Mouse (Mus musculus) neural tube, embryonic 14.5 days (tissue): ENCODE measurements at regions not wholly inside any gene's neighbourhood (a gene's known extent, or its start where the extent isn't known, plus 50 kb on each side); places are given as distances from the start of the nearest gene placed in this dataset.

Experiments used
- ATAC-seq: fragments of 200-750 bp; cut with Nextera tagmentation; 2 replicates; pipeline ENCODE4 v1.8.0; 2017; ENCODE audit warnings: low read depth, mild to moderate bottlenecking, moderate TSS enrichment, moderate library complexity
- H3K27ac ChIP-seq: fragments of 300-500 bp; sonication (generic); 2 replicates; pipeline ENCODE4 v1.5.1; 2014; ENCODE audit warnings: low read depth, mild to moderate bottlenecking, control low read depth, low read length, moderate library complexity, mixed read lengths
- H3K27me3 ChIP-seq: fragments of 300-500 bp; sonication (generic); 2 replicates; pipeline ENCODE4 v1.6.1; 2014; ENCODE audit warnings: low read length; ENCODE audit not compliant: control insufficient read depth, insufficient read depth
- H3K36me3 ChIP-seq: fragments of 300-500 bp; sonication (generic); 2 replicates; pipeline ENCODE4 v1.6.1; 2014; ENCODE audit warnings: low read length, mixed read lengths; ENCODE audit not compliant: control insufficient read depth, insufficient read depth
- H3K4me1 ChIP-seq: fragments of 300-500 bp; sonication (generic); 2 replicates; pipeline ENCODE4 v1.6.1; 2014; ENCODE audit warnings: low read length; ENCODE audit not compliant: control insufficient read depth, insufficient read depth
- H3K4me2 ChIP-seq: fragments of 300-500 bp; sonication (generic); 2 replicates; pipeline ENCODE4 v1.6.1; 2014; ENCODE audit warnings: mild to moderate bottlenecking, low read depth, low read length, control low read depth
- H3K4me3 ChIP-seq: fragments of 300-500 bp; sonication (generic); 2 replicates; pipeline ENCODE4 v1.5.1; 2014; ENCODE audit warnings: low read depth, low read length, control low read depth, mixed read lengths
- H3K9ac ChIP-seq: fragments of 300-500 bp; sonication (generic); replicated peaks from 2 replicates; pipeline ENCODE4 v1.6.1; 2014; ENCODE audit warnings: low read depth, mild to moderate bottlenecking, control low read depth, low read length, mixed read lengths
- H3K9me3 ChIP-seq: fragments of 300-500 bp; sonication (generic); 2 replicates; pipeline ENCODE4 v1.6.1; 2016; ENCODE audit warnings: low read length; ENCODE audit not compliant: control insufficient read depth
- WGBS: fragments of 180-500 bp; shearing (Covaris S2); extraction: QIAGEN DNeasy Blood & Tissue Kit; methylation state at CpG from one replicate; pipeline ENCODE4 v1.1.7; 2014; 5-methylcytosine and 5-hydroxymethylcytosine counted together

DNA sequence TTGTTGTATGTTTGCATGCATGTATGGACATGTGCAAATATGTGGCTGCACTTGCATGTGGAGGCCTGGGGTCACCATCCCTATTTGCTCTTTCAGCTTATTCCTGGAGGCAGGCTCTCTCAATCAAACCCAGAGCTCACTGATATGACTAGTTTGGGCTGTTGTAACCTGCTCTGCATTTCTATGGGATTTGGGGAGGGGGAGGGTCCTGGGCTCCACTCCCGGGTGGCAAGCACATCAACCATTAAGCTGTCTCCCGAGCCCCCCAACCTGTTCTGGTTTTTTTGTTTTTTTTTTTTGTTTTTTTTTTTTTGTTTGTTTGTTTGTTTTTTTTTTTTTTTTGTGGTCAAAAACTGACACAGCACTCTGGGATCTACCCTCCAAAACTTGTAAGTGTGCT, 386.5 kb downstream of the Med13l start:
- no peaks in the 10 kb centered on the region for H3K9me3 ChIP-seq
- no peak overlapping the region for H3K4me3 ChIP-seq
- H3K36me3 ChIP-seq, result no peaks in the 10 kb centered on the region
- no peaks in the 10 kb centered on the region for H3K27me3 ChIP-seq
- H3K4me1 ChIP-seq, result peaks cover 4% of the 10 kb centered on the region; the same call in 1 of the 2 replicates
- H3K9ac ChIP-seq, result no peak overlapping the region
- WGBS, result 23% methylated on average over 2 of the region's 2 CpGs
- no peak for ATAC-seq
- H3K27ac ChIP-seq, result no peak overlapping the region
- H3K4me2 ChIP-seq, result no peak overlapping the region

DNA sequence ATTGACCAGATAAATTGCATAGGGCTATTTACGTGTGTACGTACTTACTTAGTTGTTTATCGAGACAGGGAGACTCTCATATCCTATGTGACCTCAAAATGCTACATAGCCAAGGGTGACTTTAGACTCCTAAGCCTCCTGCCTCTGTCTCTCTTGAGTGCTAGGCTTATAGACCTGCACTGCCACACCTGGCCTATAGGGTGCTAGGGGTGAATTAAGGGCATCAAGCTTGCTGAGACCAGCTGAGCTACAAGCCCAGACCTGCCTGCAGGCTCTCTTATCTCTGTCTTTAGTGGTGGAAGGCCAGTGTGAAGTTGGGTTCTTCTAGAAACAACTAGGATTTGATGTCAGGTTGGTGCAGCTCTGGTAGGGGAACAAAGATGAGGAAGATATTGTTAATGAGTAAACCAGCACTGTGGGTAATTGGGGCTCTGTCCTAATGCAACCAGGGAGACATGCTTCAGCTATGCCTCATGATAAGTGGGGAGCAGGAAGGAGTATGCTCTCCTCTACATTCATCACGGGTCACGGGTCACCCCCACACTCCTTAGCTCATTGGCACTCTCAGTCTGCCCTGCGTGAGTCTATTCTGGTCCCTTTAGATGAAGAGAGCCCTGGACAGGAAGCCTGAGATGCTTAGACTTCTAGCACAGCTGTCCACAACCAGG, 387.8 kb downstream of the Med13l start:
- Histone ChIP-seq H3K9ac (no peak overlapping the region), H3K4me1 (peaks cover 4% of the 10 kb centered on the region; the same call in 1 of the 2 replicates), H3K36me3 (no peaks in the 10 kb centered on the region), H3K4me2 (no peak overlapping the region), H3K27me3 (no peaks in the 10 kb centered on the region), H3K9me3 (no peaks in the 10 kb centered on the region), H3K4me3 (no peak overlapping the region), H3K27ac (no peak overlapping the region)
- ATAC-seq, result no peak
- 91% methylated on average over 6 of the region's 6 CpGs for WGBS

GRCm38 (mm10) chr5:118951067-118951466, 390.6 kb downstream of the Med13l start:
- Histone ChIP-seq H3K4me1 (no peaks in the 10 kb centered on the region), H3K4me2 (no peak overlapping the region), H3K4me3 (no peak overlapping the region), H3K36me3 (no peaks in the 10 kb centered on the region), H3K27me3 (no peaks in the 10 kb centered on the region), H3K27ac (no peak overlapping the region), H3K9ac (no peak overlapping the region), H3K9me3 (no peaks in the 10 kb centered on the region)
- WGBS, result 65% methylated on average over 7 of the region's 7 CpGs
- no peak for ATAC-seq

- Histone ChIP-seq H3K4me2 (no peak overlapping the region), H3K4me3 (no peak overlapping the region), H3K9me3 (no peaks in the 10 kb centered on the region), H3K9ac (no peak overlapping the region), H3K36me3 (no peaks in the 10 kb centered on the region), H3K27me3 (no peaks in the 10 kb centered on the region), H3K4me1 (no peaks in the 10 kb centered on the region), H3K27ac (no peak overlapping the region)
- WGBS, result 78% methylated on average over 21 of the region's 21 CpGs
- ATAC-seq, result no peak
Observed at GRCm38 (mm10) chr5:118960521-118961001, 400.1 kb downstream of the Med13l start.

- WGBS, result 77% methylated on average over 11 of the region's 11 CpGs
- H3K27me3 ChIP-seq, result no peaks in the 10 kb centered on the region
- H3K4me1 ChIP-seq, result no peaks in the 10 kb centered on the region
- no peak overlapping the region for H3K4me3 ChIP-seq
- H3K36me3 ChIP-seq, result no peaks in the 10 kb centered on the region
- no peak overlapping the region for H3K9ac ChIP-seq
- H3K27ac ChIP-seq, result no peak overlapping the region
- ATAC-seq, result no peak
- no peaks in the 10 kb centered on the region for H3K9me3 ChIP-seq
- H3K4me2 ChIP-seq, result no peak overlapping the region
Observed at GRCm38 (mm10) chr5:118961091-118961490, 400.6 kb downstream of the Med13l start.

GRCm38 (mm10) chr5:118962152-118962551, 401.7 kb downstream of the Med13l start:
- Histone ChIP-seq H3K36me3 (no peaks in the 10 kb centered on the region), H3K4me3 (no peak overlapping the region), H3K4me1 (no peaks in the 10 kb centered on the region), H3K9me3 (no peaks in the 10 kb centered on the region), H3K9ac (no peak overlapping the region), H3K4me2 (no peak overlapping the region), H3K27ac (no peak overlapping the region), H3K27me3 (no peaks in the 10 kb centered on the region)
- WGBS, result 92% methylated on average over 3 of the region's 3 CpGs
- no peak for ATAC-seq

DNA sequence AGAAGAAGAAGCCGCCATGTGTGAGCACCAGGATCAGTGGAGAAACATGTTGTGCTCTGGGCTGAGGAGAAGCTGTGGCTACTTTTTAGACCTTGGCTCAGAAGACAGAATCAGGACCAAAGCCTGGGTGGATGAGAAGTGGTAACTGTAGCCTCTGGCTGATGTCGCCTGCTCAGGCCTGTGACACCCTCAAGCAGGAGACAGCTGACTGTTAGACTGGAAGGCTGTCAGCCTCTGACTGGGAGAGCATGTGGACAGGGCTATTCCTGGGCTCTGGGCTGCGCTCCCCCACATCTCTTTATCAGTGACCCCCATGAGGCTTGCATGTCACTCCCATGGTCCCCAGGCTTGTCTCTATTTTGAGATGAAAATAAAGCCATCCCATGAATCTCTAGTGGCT, 402.5 kb downstream of the Med13l start:
- H3K27me3 ChIP-seq, result no peaks in the 10 kb centered on the region
- 95% methylated on average over 3 of the region's 3 CpGs for WGBS
- no peak for ATAC-seq
- H3K4me3 ChIP-seq, result no peak overlapping the region
- H3K27ac ChIP-seq, result no peak overlapping the region
- no peak overlapping the region for H3K9ac ChIP-seq
- no peaks in the 10 kb centered on the region for H3K36me3 ChIP-seq
- no peak overlapping the region for H3K4me2 ChIP-seq
- no peaks in the 10 kb centered on the region for H3K4me1 ChIP-seq
- H3K9me3 ChIP-seq, result no peaks in the 10 kb centered on the region

DNA sequence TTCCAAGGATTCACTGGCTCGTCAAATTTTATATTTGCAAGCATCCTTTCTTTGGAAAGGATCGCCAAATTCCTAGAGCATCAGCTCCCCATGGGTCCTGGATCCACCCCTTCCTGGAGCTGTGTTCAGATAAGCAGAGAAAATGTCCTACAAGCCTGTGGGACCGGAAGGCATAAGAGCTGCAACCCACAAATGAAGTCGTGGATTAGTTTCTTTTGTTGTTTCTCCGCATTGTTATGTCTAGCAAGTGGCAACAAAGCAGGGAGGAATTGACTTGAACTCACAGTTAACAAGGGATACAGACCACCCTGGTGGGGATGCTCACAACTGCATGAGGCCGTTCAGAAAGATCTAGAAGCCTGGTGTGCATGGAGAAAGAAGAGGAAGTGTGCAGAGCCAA, 406.4 kb downstream of the Med13l start:
- no peaks in the 10 kb centered on the region for H3K9me3 ChIP-seq
- no peak overlapping the region for H3K4me2 ChIP-seq
- H3K4me1 ChIP-seq, result no peaks in the 10 kb centered on the region
- H3K36me3 ChIP-seq, result no peaks in the 10 kb centered on the region
- no peak overlapping the region for H3K27ac ChIP-seq
- H3K4me3 ChIP-seq, result no peak overlapping the region
- H3K9ac ChIP-seq, result no peak overlapping the region
- no peak for ATAC-seq
- H3K27me3 ChIP-seq, result no peaks in the 10 kb centered on the region
- WGBS, result 63% methylated on average over 6 of the region's 6 CpGs

DNA sequence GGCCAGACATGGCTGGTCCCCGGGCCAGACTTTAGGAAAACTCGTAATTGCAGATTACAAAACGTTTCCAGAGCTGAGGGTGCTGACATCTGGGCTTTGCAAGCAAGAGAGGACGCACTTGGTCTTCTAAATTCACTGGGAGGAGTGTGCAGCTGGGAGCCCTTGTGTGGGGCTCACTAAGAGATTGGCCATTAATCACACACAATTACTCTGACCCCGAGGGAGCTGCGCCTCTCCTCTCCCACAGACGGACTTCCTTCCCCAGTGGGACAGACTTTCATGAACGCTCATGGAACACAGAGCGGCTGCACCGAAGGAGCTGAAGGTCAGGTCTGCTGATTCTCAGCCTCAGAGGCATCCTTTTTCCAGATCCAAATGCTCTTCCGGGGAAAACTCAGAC, 407.2 kb downstream of the Med13l start:
- no peak overlapping the region for H3K4me3 ChIP-seq
- H3K9ac ChIP-seq, result no peak overlapping the region
- no peak overlapping the region for H3K27ac ChIP-seq
- no peaks in the 10 kb centered on the region for H3K36me3 ChIP-seq
- no peaks in the 10 kb centered on the region for H3K4me1 ChIP-seq
- ATAC-seq, result no peak
- no peak overlapping the region for H3K4me2 ChIP-seq
- H3K9me3 ChIP-seq, result no peaks in the 10 kb centered on the region
- whole genome bisulfite sequencing, result 42% methylated on average over 11 of the region's 11 CpGs
- H3K27me3 ChIP-seq, result no peaks in the 10 kb centered on the region
